Mouse (Mus musculus) heart, postnatal 14 days (tissue): Measurements from ENCODE around the gene Spaca6. TPM values are rescaled to one million over a fixed set of nuclear protein-coding genes. Genes with fewer than 3 reads are reported as not detected.

ENCODE experiments used
- DNase-seq, 2 experiments: peaks; one replicate each; pipeline ENCODE4 v3.0.0; 2021 to 2022
- intact Hi-C: fragments of 180-260 bp; cut with DNase I; formaldehyde crosslinking; loops from one replicate; pipeline ENCODE4 v1.15.1; 2025
- microRNA-seq, 2 experiments: library from miRNA; unstranded; fragments of <30 nt; microRNA quantifications; one replicate each; pipeline ENCODE4 v1.2.0; 2021 to 2022
- total RNA-seq, 2 experiments: library from RNA; stranded (reverse); gene quantifications; 2 replicates each; pipeline ENCODE4 v1.2.3; 2021

Gene Spaca6
- total RNA-seq, 2 experiments from 2014 or later: 14.9 to 23.6 TPM

DNA sequence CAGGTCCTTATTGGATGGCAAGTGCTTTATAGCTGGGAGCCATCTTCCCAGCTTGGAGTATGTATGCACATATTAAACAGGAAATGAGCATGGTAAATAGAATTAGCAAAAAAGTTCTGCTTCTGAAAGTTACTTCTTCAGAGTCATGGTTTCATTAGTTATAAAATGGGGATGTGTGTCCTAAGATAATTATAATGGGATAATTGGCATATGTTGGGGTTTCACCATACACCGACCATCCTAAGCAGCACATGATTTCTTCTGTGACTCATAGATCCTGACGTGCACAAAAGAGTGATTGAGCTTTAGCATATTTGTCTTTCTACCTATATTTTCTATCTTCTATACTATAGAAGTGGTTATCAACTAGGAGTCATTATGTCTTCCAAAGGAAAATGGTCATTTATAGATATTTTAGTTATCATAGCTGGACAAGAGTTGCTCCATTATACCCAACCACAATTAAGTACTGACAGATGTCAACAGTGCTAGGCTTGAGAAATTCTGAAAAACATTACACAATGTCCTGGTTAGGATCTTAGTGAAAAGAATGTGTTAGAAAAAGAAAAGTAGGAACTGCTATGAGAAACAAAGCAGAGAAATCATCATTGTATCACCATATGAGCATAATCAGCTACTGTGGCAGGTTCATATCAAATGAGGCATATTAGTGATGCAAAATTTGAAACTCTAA, 62.9 kb downstream of the Spaca6 start:
- DNase-seq: no peak

More for the DNA sequence above, 62.9 kb downstream of the Spaca6 start:
- intact Hi-C loops: loop anchor here (10.0 kb wide), 1 partner anchor 55 kb away; no protein-coding TSS in a partner anchor

Small RNAs within 50 kb of the gene (microRNA-seq; reads per million reads assigned to microRNA genes)
- gene Gm25927: 0 reads per million in 2 experiments
- gene Mir125a: 11,288 to 12,046 reads per million in 2 experiments
- 8,587 to 8,650 reads per million in 2 experiments for gene Mir99b
- gene Mirlet7e: 0 reads per million in 2 experiments

Other genes starting within 250 kb of the Spaca6 start
- 100 to 1,000 TPM; 163 to 164 TPM for gene Lnpep, start 202.1 kb upstream of the Spaca6 start, total RNA-seq
- not detected for gene Vmn2r90, start 123.4 kb upstream of the Spaca6 start, total RNA-seq
- gene Has1, start 28.0 kb downstream of the Spaca6 start, total RNA-seq: under 1 TPM; 0.69 to 0.98 TPM
- gene Fpr1, start 56.8 kb downstream of the Spaca6 start, total RNA-seq: not detected
- gene Fpr2, start 60.7 kb downstream of the Spaca6 start, total RNA-seq: under 1 TPM in 1 of 2 experiments, not detected in 1; 0.20 TPM
- not detected for gene Fpr3, start 60.7 kb downstream of the Spaca6 start, total RNA-seq
- not detected for gene Fpr-rs4, start 194.6 kb downstream of the Spaca6 start, total RNA-seq
- not detected for gene Vmn2r124, start 222.3 kb downstream of the Spaca6 start, total RNA-seq